Mouse (Mus musculus): ENCODE measurements around the gene Plpp3. TPM values are rescaled to one million over a fixed set of nuclear protein-coding genes. Genes with fewer than 3 reads are reported as not detected.
"Not testable (repeated sequence)": the region's sequence is repeated elsewhere in the genome, so short reads cannot be mapped to it uniquely, and the experiment has no call there.

The Plpp3 gene
- polyA plus RNA-seq, 1 experiment from 2014 or later: 14.2 TPM

DNA sequence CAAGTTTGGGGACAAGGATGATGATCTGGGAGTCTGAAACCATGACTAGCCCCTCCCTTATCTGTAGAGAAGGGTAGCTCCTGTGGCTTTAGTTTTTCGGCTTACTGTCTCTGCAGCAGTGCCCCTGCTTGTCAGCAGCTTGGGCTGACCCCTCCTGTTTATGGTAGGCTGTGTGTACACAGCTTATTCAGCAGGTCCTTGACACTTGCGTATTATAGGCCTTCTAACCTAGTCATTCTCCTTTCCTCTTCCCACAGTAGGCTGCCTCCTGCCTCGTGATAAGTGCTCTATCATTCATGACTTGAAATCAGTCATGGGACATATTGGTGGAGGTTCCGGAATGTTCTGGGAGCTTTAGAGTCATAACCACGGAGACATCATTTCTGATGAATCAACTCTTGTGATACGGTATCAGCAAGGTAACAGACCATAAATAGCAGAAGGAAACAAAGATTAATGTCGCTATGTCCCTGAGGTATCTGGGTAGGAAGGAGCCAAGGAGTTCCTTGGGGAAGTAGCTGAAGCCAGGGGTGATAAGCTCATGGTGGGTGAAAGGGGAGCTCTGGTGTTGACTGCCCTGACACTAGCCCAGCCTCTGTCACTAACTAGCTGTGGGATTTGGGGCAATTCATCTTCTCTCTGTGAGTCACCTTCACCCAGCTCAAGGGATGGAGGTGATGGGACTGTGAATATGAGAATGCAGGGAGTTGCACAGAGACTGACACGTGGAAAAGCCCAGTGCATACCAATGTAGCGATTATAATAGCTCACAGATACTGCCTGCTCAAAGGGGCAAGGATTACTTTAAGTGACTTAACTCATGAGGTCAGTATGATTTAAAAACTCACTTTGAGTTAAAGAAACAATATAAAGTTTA lies 104.0 kb downstream of the Plpp3 start:
- Histone ChIP-seq H3K36me3 (replicated peaks) (no peaks in the 10 kb centered on the region), H3K4me2 (no peak overlapping the region), H3K9ac (no peak overlapping the region), H3K4me3 (replicated peaks) (no peak overlapping the region), H3K27ac (replicated peaks) (no peak overlapping the region), H3K27me3 (no peaks in the 10 kb centered on the region), H3K9me3 (replicated peaks) (no peaks in the 10 kb centered on the region), H3K4me1 (replicated peaks) (no peaks in the 10 kb centered on the region)
- WGBS (ENCODE audit: insufficient replicate concordance): 39% methylated on average over 9 of the region's 9 CpGs
- ATAC-seq (ENCODE audit: insufficient read depth): peak; percentile 33

DNA sequence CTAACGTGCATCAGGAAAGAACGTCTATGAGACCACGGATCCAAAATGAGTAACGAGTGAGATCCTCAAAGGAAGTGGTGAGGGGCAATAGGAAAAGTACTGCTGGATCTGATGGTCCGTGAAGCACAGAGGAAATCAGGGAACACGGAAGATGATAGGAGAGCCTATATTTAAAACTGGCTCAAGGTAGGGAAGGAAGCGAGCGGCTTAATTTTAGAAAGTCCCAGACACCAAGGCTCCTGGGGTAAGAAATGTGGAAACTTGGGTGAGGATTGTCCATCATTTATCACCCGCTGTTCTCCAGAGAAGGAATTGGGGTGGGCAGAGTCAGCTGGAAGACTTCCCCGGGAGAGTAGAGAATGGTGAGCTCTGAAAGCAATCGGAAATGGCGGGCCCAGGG lies 105.2 kb downstream of the Plpp3 start:
- H3K4me2 ChIP-seq: no peak overlapping the region
- ATAC-seq (ENCODE audit: insufficient read depth): no peak
- H3K9ac ChIP-seq: no peak overlapping the region
- H3K4me1 ChIP-seq (replicated peaks): no peaks in the 10 kb centered on the region
- H3K27me3 ChIP-seq: no peaks in the 10 kb centered on the region
- no peaks in the 10 kb centered on the region for H3K9me3 ChIP-seq (replicated peaks)
- H3K27ac ChIP-seq (replicated peaks): no peak overlapping the region
- H3K36me3 ChIP-seq (replicated peaks): no peaks in the 10 kb centered on the region
- no peak overlapping the region for H3K4me3 ChIP-seq (replicated peaks)
- WGBS (ENCODE audit: insufficient replicate concordance): 67% methylated on average over 12 of the region's 12 CpGs

DNA sequence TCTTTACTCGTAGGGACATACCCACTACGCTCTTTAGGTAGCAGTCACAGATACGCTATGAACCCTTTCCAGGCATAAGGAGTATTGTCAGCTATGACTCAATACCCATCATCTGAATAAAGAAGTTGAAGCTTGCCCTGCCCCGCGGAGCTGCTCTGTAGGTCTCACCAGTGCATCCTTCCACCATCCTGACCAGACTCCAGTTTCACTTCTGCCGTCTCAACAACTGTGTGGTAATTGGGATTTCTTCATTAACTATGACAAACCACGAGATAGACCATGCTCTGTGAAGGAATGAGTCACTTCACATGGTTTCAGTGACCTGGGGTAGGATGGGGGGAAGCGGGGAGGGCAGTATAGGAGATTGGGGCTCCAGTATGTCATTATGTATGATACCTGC lies 106.5 kb downstream of the Plpp3 start:
- H3K27me3 ChIP-seq: no peaks in the 10 kb centered on the region

DNA sequence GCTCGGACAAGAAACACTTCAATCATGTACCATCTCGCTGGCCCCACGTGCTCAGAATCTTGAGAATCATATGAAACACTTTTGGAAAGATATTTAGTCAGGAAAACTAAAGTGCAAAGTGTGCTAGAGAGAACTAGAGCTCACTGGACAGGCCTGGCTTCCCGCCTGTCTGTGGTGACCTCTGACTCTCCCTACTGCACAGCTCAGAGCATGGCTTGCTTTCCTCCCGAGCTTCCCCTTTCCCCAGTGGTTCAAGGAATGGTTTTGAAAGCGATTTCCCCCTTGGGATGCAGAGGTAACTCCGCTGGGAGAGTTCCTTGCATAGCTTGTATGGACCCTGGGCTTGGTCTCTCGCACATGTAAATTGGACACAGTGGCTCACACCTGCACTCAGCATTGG lies 107.9 kb downstream of the Plpp3 start:
- no peaks in the 10 kb centered on the region for H3K4me1 ChIP-seq (replicated peaks)
- no peak for ATAC-seq (ENCODE audit: insufficient read depth)
- H3K4me3 ChIP-seq (replicated peaks): no peak overlapping the region
- H3K36me3 ChIP-seq (replicated peaks): no peaks in the 10 kb centered on the region
- H3K9ac ChIP-seq: no peak overlapping the region
- no peak overlapping the region for H3K27ac ChIP-seq (replicated peaks)
- no peaks in the 10 kb centered on the region for H3K9me3 ChIP-seq (replicated peaks)
- no peaks in the 10 kb centered on the region for H3K27me3 ChIP-seq
- 59% methylated on average over 8 of the region's 8 CpGs for WGBS (ENCODE audit: insufficient replicate concordance)
- no peak overlapping the region for H3K4me2 ChIP-seq

More for the DNA sequence above, 106.5 kb downstream of the Plpp3 start:
- Histone ChIP-seq H3K9me3 (replicated peaks) (no peaks in the 10 kb centered on the region), H3K4me3 (replicated peaks) (no peak overlapping the region), H3K4me2 (no peak overlapping the region), H3K36me3 (replicated peaks) (no peaks in the 10 kb centered on the region), H3K4me1 (replicated peaks) (no peaks in the 10 kb centered on the region), H3K27ac (replicated peaks) (no peak overlapping the region), H3K9ac (no peak overlapping the region)
- 70% methylated on average over 8 of the region's 8 CpGs for WGBS (ENCODE audit: insufficient replicate concordance)
- no peak; the same call in 1 of the 2 replicates for ATAC-seq (ENCODE audit: insufficient read depth)

DNA sequence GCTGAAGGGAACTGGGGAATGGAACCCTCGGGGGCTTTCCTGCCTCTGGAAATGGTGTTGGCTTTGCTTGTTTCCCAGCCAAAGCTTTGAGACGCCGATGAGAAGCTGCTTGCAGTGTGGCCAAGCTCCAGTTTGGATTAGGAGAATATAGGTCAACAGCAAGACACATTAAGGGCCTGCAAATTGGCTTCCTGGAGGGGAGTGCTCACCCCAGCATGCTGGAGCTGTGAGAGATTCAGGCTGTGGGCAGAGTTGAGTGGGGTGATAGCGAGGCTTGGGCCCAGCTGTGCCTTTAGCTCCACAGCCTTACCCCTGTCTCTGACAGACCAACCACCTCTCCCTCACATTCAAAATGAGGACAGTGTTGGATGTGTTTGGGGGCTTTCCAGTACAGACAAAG lies 108.5 kb downstream of the Plpp3 start:
- H3K27me3 ChIP-seq: no peaks in the 10 kb centered on the region
- no peak overlapping the region for H3K4me2 ChIP-seq
- 55% methylated on average over 4 of the region's 4 CpGs for WGBS (ENCODE audit: insufficient replicate concordance)
- H3K4me1 ChIP-seq (replicated peaks): no peaks in the 10 kb centered on the region
- H3K9me3 ChIP-seq (replicated peaks): no peaks in the 10 kb centered on the region
- ATAC-seq (ENCODE audit: insufficient read depth): no peak
- H3K27ac ChIP-seq (replicated peaks): no peak overlapping the region
- no peak overlapping the region for H3K9ac ChIP-seq
- H3K4me3 ChIP-seq (replicated peaks): no peak overlapping the region
- no peaks in the 10 kb centered on the region for H3K36me3 ChIP-seq (replicated peaks)

DNA sequence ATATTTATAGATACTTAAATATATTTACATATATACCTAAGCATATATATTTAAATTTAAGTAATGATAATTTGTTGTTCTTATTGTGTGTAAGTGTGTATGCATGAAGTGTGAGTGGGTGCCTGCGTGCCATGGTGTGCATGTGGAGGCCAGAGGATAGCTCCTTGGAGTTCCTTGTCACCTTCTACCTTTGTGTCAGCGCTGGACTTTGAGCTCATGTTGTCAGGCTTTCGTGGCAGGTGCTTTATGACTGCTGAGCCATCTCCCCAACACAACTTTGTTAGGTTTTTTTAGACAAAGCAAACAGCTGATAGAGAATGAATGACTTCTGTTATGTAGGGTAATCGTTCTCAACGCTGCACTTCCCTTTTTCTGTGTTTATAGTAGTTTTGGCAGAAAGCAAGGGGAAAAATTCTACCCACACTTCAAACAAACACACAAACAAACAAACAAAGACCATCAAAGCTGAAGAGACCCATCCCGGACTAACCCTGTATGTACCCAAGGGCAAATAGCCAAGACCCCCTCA lies 111.1 kb downstream of the Plpp3 start:
- no peak overlapping the region for H3K27ac ChIP-seq (replicated peaks)
- H3K4me3 ChIP-seq (replicated peaks): no peak overlapping the region
- WGBS (ENCODE audit: insufficient replicate concordance): 36% methylated on average over 6 of the region's 6 CpGs
- ATAC-seq (ENCODE audit: insufficient read depth): no peak
- H3K4me1 ChIP-seq (replicated peaks): no peaks in the 10 kb centered on the region
- H3K27me3 ChIP-seq: no peaks in the 10 kb centered on the region
- no peaks in the 10 kb centered on the region for H3K9me3 ChIP-seq (replicated peaks)
- H3K4me2 ChIP-seq: no peak overlapping the region
- no peak overlapping the region for H3K9ac ChIP-seq
- H3K36me3 ChIP-seq (replicated peaks): no peaks in the 10 kb centered on the region

DNA sequence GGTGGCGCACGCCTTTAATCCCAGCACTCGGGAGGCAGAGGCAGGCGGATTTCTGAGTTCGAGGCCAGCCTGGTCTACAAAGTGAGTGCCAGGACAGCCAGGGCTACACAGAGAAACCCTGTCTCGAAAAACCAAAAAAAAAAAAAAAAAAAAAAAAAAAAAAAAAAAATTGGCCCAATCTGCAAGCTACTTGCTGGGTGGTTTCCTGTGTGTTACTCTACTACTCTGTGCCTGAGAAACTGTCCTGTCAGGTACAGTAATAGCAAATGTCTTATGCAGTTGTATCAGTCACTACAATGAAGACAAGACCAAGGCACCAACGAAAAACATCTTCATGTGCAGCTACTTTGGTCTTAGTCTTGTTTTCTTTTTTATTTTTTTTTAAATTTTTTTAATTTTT lies 112.3 kb downstream of the Plpp3 start:
- WGBS (ENCODE audit: insufficient replicate concordance): 49% methylated on average over 6 of the region's 7 CpGs

DNA sequence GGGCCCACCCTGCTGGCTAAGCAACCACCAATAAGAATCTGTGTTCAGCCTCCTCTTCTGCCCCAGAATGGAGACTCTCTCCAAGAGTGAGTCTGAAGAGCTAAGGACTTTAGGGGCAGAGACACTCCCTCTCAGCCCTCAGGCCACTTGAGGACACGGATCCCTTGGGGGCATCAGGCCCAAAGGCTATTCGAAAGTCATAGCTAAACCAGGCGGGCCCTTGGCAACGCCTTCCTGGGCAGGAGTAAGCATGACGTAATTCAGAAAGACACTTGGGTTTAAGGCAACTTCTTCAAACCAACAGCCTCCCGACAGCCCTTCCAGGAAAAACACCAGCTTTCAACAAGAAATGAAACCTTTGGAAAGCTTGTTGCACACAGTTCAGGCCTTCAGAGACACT lies 114.0 kb downstream of the Plpp3 start:
- Histone ChIP-seq H3K4me2 (no peak overlapping the region), H3K36me3 (replicated peaks) (no peaks in the 10 kb centered on the region), H3K9me3 (replicated peaks) (no peaks in the 10 kb centered on the region), H3K4me3 (replicated peaks) (no peak overlapping the region), H3K27me3 (no peaks in the 10 kb centered on the region), H3K9ac (no peak overlapping the region), H3K4me1 (replicated peaks) (no peaks in the 10 kb centered on the region), H3K27ac (replicated peaks) (no peak overlapping the region)
- 73% methylated on average over 6 of the region's 6 CpGs for WGBS (ENCODE audit: insufficient replicate concordance)
- ATAC-seq (ENCODE audit: insufficient read depth): no peak

More for the DNA sequence above, 112.3 kb downstream of the Plpp3 start:
- not testable (repeated sequence) for ATAC-seq (ENCODE audit: insufficient read depth); H3K36me3 ChIP-seq (replicated peaks); H3K9ac ChIP-seq; H3K4me1 ChIP-seq (replicated peaks); H3K27me3 ChIP-seq; H3K4me2 ChIP-seq; H3K4me3 ChIP-seq (replicated peaks); H3K9me3 ChIP-seq (replicated peaks); H3K27ac ChIP-seq (replicated peaks)

DNA sequence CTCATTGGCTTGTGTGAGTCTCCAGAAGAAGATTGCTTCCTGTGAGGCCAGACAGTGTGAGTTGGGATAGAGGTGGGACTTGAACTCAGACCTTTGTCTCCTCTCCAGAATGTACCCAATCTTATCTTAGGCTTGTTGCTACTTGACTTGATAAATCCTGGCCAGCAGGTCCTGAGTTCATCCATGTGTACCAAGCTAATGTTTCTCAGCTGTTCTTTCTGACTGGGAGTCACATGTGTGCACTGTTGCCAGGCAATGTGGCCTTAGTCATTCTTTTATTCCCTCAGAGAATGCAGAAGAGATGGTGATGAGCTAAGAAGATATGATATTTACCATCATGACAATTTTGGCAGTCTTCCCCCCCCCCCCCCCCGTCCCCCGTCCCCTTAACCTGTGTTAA lies 115.9 kb downstream of the Plpp3 start:
- no peaks in the 10 kb centered on the region for H3K27me3 ChIP-seq
- no peak for ATAC-seq (ENCODE audit: insufficient read depth)
- H3K4me3 ChIP-seq (replicated peaks): no peak overlapping the region
- no peak overlapping the region for H3K27ac ChIP-seq (replicated peaks)
- H3K9me3 ChIP-seq (replicated peaks): no peaks in the 10 kb centered on the region
- no peak overlapping the region for H3K4me2 ChIP-seq
- WGBS (ENCODE audit: insufficient replicate concordance): 44% methylated on average over 2 of the region's 2 CpGs
- H3K36me3 ChIP-seq (replicated peaks): no peaks in the 10 kb centered on the region
- no peaks in the 10 kb centered on the region for H3K4me1 ChIP-seq (replicated peaks)
- no peak overlapping the region for H3K9ac ChIP-seq

DNA sequence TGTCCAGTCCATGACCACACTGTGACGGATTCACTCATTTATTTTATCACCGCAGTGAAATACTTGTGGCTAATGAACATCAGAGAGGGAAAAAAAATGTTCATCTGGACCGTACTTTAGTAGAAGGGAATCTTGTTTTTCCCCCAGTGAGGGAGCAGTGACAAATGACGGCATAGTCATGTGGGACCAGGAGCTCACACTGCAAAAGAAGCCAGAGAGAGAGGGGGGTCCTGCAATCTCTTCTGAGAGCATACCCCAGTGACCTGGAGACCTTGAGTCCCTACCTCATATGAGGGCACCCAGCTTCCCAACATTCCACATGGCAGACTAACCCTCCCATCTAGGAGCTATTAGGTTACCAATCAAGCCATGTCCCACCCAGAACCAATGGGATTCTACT lies 116.3 kb downstream of the Plpp3 start:
- Histone ChIP-seq H3K27me3 (no peaks in the 10 kb centered on the region), H3K4me1 (replicated peaks) (no peaks in the 10 kb centered on the region), H3K9ac (no peak overlapping the region), H3K4me3 (replicated peaks) (no peak overlapping the region), H3K36me3 (replicated peaks) (no peaks in the 10 kb centered on the region), H3K9me3 (replicated peaks) (no peaks in the 10 kb centered on the region), H3K27ac (replicated peaks) (no peak overlapping the region), H3K4me2 (no peak overlapping the region)
- 70% methylated on average over 4 of the region's 4 CpGs for WGBS (ENCODE audit: insufficient replicate concordance)
- ATAC-seq (ENCODE audit: insufficient read depth): no peak

DNA sequence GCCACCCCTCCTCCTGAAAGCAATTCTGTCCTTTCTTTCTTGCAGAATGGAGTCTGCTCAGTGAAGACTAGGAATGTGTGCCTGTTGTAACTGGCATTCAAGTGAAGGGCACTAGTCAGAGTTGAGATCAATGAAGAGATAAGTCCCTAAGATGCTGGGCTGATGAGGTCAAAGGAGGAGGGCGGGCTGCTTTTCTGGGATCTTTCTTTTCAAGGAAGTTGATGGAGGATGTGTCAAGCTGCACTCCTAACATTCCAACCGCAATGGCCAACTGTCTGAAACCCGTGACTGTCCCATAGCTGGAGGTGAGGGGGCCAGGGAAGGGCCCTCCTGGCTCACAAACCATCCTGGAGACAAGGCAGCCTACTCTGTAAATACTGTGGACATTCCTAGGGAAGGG lies 118.5 kb downstream of the Plpp3 start:
- no peaks in the 10 kb centered on the region for H3K27me3 ChIP-seq
- ATAC-seq (ENCODE audit: insufficient read depth): no peak

More for the DNA sequence above, 118.5 kb downstream of the Plpp3 start:
- Histone ChIP-seq H3K36me3 (replicated peaks) (no peaks in the 10 kb centered on the region), H3K9me3 (replicated peaks) (no peaks in the 10 kb centered on the region), H3K4me3 (replicated peaks) (no peak overlapping the region), H3K4me2 (no peak overlapping the region), H3K9ac (no peak overlapping the region), H3K4me1 (replicated peaks) (no peaks in the 10 kb centered on the region), H3K27ac (replicated peaks) (no peak overlapping the region)
- WGBS (ENCODE audit: insufficient replicate concordance): 39% methylated on average over 3 of the region's 3 CpGs
